Mouse (Mus musculus): ENCODE data around the gene Ercc6l2.

Gene Ercc6l2

GRCm38 (mm10) chr13:63930525-63930924 lies 115.5 kb downstream of the Ercc6l2 start:
- no peak for DNase-seq (ENCODE audit: low spot score)

- DNase-seq (ENCODE audit: low spot score), result no peak
These were observed 121.3 kb downstream of the Ercc6l2 start for GRCm38 (mm10) chr13:63936369-63936768.

- DNase-seq (ENCODE audit: low spot score), result no peak
These were observed 125.2 kb downstream of the Ercc6l2 start for GRCm38 (mm10) chr13:63940257-63940656.

GRCm38 (mm10) chr13:63941170-63941569 lies 126.1 kb downstream of the Ercc6l2 start:
- DNase-seq (ENCODE audit: low spot score), result no peak

GRCm38 (mm10) chr13:63943605-63944004 lies 128.6 kb downstream of the Ercc6l2 start:
- DNase-seq (ENCODE audit: low spot score), result no peak

GRCm38 (mm10) chr13:63944344-63945021 lies 129.4 kb downstream of the Ercc6l2 start:
- DNase-seq (ENCODE audit: low spot score), result no peak

Data from ovary, adult 18-20 months (tissue).